Mouse (Mus musculus) mouse embryonic stem cell (cell line): ENCODE data around the gene Nbea.
"Not testable (repeated sequence)": the region's sequence is repeated elsewhere in the genome, so short reads cannot be mapped to it uniquely, and the experiment has no call there.

Source experiments
- in situ Hi-C, 2 experiments: fragments of 300-500 bp; cut with MboI; formaldehyde crosslinking; loops; 1 replicate in 1 of 2; 3 replicates in 1 of 2; pipeline ENCODE4 v1.14.3; 2019 to 2020; ENCODE audit warnings: low sequenced_read_pairs in 2 of 2, low pct_unique_long_range_greater_than_20kb in 1 of 2, mixed read lengths in 1 of 2; ENCODE audit not compliant: unreplicated experiment in 1 of 2

The Nbea gene

DNA sequence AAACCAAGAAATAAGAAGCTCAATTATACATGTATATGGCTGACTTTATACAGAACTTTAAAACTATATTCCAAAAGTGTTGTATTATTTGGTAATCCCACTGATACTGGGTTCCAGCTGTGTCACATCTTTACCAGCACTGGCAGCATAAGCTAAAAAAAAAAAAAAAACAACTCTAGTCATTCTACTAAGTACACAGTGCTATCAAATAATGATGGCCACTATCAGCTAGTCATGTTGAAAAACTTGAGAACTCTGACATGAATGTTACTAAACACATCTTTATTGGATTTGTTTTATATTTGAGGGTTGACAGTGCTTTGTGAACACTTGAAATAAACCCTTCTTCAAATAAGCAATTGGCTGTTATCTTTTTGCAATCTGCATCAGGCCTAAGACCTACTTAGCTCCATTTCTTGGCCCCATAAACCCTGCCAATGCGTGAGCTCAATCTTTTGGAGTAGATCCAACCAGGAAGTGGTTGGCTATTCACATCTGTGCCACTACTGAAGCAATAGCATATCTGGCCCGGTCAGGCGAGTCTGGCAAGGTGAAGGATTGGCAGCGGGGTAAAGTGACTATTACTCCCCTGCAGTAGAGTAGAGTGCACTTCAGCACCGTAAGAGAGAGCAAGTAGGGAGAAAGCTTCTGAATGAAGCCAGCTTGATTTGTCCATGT is 137.7 kb downstream of the Nbea start:
- in situ Hi-C loops = no loop called here

DNA sequence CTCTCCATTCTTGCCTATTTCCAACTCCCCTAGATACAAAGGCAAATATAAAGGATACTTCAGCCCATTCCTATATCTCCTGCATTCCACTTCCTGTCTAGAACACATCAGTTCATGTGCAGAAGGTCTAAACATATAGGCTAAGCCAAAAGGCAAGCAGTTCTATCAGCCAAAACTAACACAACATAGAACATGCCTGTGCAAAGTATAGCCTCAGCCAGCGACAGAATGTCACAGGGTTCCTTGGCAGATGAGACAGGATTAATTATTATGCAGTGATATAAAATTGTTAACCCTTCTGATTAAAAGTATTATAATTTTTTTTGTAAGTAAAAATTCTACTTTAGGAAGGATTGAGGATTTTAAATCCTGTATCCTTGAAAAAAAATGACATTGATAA is 140.4 kb downstream of the Nbea start:
- in situ Hi-C loops = no loop called here

DNA sequence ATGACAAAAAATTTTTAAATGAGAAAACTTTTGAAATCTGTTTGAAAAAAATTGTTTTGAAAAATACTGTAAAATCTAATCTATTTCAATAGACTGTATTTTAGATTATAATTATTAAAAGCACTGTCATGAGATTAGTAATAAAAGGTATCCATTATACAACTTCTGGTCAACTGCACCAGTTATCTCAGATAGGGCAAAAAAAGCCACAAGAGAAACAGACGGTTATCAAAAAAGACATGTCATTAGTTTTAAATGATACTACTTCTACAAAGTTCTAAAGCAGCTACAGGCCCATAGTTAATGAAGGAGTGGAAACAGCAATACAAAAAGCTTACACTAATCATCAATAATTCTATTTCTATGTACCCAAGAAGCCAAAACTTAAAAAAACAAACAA is 144.0 kb downstream of the Nbea start:
- in situ Hi-C loops = no loop called here

DNA sequence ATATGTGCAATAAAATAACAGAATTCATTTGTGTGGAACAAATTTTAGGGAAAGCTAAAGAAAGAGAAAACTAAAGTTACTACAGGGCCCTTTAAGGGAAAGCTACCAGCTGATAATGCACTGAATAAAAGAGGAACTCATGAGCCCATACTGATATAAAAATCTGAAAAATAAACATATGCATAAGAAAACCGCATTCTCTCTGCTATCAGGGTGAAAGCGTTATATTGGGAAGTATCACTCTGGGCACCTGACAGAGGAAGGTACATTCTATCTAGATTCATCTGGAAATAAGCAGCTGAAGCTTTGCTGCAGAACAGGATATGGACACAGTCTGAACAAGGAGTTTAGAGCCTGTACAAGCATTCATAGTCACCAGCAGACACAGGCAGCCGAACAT is 148.9 kb downstream of the Nbea start:
- in situ Hi-C loops = no loop called here

DNA sequence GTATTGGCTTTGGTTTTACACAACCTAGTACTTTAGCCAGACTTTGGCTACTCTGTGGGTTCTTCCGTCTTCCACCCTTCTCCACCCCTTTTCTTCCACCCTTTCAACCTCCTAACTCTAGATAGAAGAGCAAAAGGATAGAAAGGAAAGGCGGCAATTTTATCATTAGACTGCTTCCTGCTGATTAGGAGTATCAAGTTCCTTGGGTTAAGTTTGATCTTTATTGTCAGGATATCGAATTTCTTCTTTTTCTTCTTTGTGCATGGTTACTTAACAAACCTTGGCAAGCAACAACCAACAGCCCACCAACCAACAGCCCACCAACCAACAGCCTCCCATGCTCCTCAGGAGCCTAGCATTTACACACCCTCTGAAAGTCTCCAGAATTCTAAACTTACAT is 165.0 kb downstream of the Nbea start:
- in situ Hi-C loops = loop anchor here in 1 of 2 experiments (25.0 kb wide), 1 partner anchor 1194 kb away; no protein-coding TSS in a partner anchor

DNA sequence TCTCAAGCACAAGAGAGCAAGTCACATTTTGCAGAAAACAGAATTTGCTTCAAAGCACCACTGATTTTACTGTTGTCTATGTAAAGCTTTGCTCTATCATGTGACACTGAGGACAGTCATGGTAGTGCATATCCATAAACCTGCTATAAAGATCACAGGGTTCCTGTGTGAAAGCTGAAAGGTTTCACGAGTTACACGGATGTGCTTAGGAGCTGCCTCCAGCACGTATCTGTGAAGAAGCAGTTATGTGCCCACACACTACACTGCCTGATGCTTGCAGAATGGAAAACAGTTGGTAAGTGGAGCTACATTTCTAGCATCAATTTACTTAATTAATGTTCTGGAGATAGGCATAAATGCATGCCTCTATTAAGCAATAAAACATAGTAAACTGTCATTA is 172.4 kb downstream of the Nbea start:
- in situ Hi-C loops = loop anchor here in 1 of 2 experiments (25.0 kb wide), 1 partner anchor 1201 kb away; no protein-coding TSS in a partner anchor

DNA sequence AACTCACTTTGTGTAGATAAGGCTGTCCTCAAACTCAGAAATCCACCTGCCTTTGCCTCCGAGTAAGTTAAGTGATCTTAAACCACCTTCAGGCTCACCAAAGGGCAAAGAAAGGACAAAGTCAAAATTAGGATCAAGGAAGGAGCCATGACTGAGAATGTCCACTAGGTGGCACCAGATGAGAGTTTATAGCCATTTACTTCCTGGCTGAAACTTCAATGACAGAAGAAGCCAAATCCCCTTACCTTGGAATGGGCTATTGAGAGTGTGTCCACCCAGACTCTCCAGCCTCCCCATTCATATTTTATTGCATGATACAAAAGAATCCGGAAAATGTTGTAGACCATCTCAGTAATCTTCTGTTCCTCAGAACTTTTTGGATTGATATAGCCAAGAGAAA is 175.5 kb downstream of the Nbea start:
- in situ Hi-C loops = loop anchor here (10.0 to 25.0 kb wide), 2 partner anchors 1197 to 1204 kb away; no protein-coding TSS in a partner anchor

DNA sequence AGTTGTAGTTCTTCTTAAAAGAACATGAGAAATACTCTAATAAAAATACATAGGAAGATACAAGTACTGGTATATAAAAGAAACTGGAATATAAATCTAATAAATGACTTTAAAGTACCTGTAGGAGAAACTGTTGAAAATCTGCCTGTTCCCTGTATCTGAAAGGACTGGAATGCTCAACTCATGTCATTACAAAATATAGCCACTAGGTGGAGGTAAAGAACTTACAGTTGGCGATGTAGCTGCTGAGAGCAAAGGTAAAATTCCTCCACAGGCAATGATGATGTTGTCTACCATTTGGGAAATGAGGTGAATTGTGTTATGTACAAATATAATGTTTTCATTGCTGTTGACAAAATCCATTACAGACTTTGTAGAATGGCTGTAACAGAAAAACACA is 183.2 kb downstream of the Nbea start:
- in situ Hi-C loops = loop anchor here (10.0 to 25.0 kb wide), 2 partner anchors 1205 to 1212 kb away; no protein-coding TSS in a partner anchor

DNA sequence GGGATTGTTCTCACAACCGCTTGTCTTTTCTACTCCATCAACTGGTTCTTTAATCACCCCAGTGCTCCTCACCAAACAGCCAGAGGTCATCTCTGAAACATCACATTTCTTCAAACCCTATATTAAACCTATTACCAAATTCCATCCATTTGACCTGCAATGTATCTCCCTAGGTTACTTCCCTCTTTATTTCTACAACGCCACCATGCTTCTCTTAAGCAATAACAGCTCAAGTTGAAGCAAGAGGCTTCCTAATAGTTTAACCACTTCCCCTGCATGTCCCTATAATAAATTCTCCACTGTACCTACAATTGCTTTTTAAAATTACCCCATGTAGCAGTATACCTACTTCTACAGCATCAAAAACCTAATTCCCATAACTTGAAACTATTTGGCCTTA is 205.1 kb downstream of the Nbea start:
- in situ Hi-C loops = no loop called here

DNA sequence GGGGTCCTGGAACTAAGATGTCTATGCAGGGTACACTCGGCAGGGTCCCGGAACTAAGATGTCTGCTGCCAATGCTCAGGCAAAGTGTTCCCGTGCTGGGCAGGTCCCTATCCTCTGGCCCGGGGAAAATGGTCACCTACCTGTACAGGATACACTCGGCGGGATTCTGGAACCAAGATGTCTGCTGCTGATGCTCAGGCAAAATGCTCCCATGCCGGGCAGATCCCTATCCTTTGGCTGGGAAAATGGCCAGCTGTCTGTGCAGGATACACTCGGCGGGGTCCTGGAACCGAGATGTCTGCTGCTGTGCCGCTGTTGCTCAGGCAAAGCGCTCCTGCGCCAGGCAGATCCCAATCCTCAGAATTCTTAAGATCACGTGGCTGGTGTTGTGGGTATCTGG is 206.5 kb downstream of the Nbea start:
- in situ Hi-C loops = not testable (repeated sequence)

DNA sequence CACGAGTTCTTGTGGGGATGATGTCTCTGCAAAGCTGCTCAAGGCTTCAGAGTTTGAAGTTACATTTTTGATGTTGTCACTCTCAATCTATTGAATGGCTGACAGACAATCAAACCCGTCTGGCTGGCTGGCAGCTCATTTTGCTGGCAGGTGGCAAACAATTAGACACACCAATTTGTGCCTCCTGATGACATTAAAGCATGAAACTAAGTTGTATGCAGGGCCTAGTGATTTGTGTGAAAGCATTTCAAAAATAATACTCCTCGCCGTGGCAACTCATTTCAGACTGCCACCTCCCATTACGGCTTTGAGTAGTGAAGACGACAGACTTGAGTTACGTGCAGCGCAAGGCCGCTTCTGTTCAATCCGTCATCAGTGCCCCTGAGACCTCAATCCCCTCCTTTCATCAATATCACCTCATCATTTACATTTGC is 217.8 kb downstream of the Nbea start:
- in situ Hi-C loops = no loop called here

DNA sequence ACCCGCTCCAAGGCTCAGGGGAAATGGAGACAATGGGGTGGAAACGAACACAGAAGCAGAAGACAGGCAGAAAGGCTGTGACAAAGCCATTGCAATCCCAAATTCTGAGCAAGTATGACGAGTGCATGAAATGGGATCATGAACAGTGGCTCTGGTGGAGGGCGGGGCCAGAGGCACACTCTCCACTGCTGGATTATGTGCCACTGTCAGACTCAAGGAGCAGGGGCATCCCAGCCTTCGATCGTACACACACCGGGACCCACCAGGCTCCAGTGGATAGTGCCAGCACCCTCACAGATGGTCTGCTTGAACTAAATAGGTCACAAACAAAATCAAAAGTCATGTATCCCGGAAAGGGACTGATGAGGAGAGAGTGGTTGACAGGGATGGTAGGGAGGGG is 220.5 kb downstream of the Nbea start:
- in situ Hi-C loops = no loop called here

DNA sequence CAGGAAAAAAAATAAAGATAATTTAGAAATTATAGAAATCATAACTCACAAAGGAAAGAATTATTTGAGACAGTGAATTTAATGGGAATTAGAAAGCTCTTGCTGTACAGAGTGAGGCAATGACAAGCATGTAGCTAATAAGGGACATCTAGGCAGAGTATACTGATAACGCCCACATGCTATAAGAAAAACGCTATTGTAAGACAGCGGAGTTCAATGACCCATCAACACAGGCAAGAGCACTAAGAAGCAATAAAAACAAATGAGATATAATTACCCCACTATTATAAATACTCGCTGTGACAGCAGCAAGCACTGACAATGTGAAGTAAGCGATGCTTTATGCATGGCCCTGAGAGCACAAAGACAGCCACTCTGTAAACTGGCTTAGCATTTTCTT is 233.5 kb downstream of the Nbea start:
- in situ Hi-C loops = no loop called here

DNA sequence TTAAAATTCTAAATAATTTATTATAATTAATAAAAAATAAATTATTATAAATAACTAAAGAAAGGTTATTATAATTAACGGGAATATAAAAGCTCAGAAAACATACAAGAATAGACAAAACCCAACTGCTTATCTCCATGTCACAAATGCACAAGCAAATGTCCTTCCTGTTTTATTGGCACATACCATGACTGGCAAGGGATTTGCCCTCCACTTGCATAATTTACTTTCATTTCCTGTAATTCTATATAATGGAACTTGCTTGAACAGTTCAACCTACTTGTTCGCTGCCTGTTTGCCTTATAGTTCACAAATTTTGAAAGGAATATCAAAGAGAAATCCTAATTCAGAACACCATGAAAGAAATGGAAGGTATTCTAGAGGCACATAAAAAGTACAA is 234.4 kb downstream of the Nbea start:
- in situ Hi-C loops = no loop called here

DNA sequence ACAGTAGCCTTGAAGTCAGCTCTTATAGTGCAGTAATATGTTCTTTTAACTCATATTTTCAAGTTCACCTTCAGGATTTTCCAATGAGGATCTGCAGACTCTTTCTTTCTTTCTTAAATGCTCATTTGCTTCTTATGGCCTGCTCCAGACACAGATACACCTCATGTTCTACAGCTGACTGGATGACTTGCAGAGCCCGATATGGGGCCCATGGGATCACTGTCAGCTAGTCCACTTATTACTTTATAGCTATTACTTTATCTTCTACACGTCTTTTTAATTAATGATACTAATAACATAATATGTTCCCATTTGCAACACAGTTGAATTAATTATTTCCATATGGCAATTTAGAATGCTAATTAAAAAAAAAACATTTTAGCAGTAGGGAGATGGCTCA is 256.2 kb downstream of the Nbea start:
- in situ Hi-C loops = no loop called here

DNA sequence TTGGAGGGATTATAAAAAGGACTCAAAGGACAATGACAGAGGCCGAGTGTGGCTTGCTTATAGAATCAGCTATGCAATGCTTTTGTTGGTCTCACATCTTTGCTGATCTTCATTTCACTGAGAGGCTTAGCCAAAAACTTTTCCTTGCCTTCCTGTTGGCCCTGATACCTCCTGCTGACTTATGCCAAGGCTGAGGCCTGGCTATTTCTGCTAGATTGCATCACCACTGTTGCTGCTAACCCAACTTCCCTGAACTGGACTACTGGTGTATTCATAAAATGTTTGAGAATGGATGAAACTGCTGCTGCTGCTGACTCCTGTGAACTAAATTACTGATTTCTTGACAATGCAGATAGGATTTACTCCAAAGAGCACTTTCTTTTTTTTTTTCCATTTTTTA is 274.2 kb downstream of the Nbea start:
- in situ Hi-C loops = no loop called here

DNA sequence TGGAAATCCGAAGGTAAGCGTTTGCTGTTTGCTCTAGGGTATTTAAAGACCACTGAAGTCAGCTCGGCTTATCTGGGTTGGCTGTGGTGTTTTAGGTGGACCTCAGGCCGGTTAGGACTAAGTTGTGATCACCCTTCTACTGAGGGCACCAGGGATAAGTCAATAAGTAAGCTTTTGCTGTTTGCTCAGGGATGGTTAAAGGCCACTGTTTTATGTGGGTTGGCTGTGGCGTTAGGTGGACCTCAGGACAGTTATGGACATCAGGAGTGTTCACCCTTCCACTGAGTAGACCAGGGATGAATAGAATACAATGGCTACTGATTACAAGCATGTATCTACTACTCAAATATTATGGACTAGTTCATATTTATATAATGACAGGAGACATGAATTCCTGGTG is 292.9 kb downstream of the Nbea start:
- in situ Hi-C loops = no loop called here

DNA sequence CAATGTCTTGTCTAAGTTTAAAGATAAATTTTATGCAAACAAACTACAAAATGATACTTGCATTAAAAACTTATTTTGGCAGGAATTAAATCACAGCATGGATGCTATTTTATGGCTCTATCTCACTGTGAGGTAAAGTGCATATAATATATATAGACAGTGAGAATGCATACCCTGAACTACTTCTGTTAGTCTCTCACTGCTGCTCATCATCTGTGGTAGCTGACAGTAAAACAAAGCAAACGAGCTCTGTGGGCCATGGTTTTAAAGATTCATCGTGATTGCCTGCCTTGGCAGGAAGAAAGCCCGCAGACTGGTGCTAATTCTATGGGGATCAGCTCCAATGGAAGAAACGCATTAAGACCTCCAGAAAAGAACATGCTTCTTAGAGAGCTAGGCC is 294.3 kb downstream of the Nbea start:
- in situ Hi-C loops = no loop called here

DNA sequence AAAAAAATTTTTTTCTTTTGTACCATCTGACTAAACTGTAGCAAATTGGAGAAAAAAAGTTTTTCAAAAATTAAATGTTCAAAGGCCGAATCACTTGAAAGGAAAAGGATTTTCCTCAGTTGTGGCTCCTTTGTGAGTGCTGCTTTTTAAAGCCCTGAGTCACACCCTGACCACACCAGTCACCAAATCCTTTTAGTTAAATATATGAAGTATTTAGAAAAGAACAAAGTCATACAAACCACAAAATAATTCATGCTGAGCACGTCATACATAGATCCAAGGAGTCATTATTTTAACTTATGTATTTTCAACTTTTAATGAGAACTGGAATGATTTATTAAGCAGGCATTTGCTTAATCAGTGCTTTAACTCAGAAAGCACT is 295.7 kb downstream of the Nbea start:
- in situ Hi-C loops = no loop called here

DNA sequence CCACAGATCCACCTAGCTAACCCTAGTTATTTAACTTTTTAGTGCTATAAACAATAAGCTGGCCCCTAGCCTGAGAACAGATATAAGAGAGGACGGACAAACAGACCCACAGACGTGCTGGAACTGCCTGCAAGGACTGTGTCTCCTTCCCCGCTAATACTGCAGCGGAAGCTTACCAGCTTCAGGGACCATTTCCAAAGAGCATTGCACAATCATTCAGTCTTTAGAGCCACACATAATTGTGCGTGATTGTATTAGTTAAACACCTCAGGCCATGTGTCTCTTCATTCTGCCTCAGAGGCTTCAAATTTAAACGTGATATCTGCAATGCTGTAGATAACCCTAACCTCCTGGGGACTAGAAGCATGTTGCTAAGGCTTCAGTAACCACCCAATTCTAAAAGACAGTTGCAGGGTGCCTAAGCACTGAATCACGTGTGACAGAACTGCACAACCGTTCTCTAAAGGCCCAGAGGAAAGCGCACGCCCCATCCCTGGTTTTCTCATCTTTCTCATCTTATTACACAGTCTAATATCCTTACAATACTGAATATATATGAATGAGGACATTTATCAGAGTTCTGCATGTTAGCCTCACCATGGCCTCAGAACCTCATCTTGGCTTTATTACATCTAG is 296.2 kb downstream of the Nbea start:
- in situ Hi-C loops = no loop called here
